Mouse (Mus musculus): ENCODE results near the gene Mapk8ip3. TPM values are rescaled to one million over a fixed set of nuclear protein-coding genes. Genes with fewer than 3 reads are reported as not detected.

Mapk8ip3 gene
- polyA plus RNA-seq, 1 experiment from 2014 or later = 90.0 TPM

GRCm38 (mm10) chr17:24878531-24878930 is 58.2 kb downstream of the Mapk8ip3 start:
- H3K36me3 ChIP-seq (ENCODE audit: control insufficient read depth, insufficient read depth, low read length) = 0 out of 2 replicates have a peak, but pooled peaks cover 3% of the 10 kb centered on the region
- no peaks in the 10 kb centered on the region for H3K4me1 ChIP-seq (ENCODE audit: control insufficient read depth, insufficient read depth, low read depth, low read length)
- no peak overlapping the region for H3K4me2 ChIP-seq (ENCODE audit: low read length)
- H3K27ac ChIP-seq (ENCODE audit: low read depth, low read length) = no peak overlapping the region
- H3K4me3 ChIP-seq (ENCODE audit: low read length) = no peak overlapping the region
- no peak overlapping the region for H3K9ac ChIP-seq (ENCODE audit: low read depth, low read length)
- ATAC-seq = no peak
- WGBS = 76% methylated on average over 8 of the region's 8 CpGs
- H3K9me3 ChIP-seq (ENCODE audit: control insufficient read depth, low read length) = no peaks in the 10 kb centered on the region
- no peaks in the 10 kb centered on the region for H3K27me3 ChIP-seq (replicated peaks; ENCODE audit: control insufficient read depth, insufficient read depth, low read length)

GRCm38 (mm10) chr17:24878117-24878397 is 58.7 kb downstream of the Mapk8ip3 start:
- WGBS = 37% methylated on average over 5 of the region's 5 CpGs
- Histone ChIP-seq H3K4me3 (ENCODE audit: low read length) (no peak overlapping the region), H3K27ac (ENCODE audit: low read depth, low read length) (no peak overlapping the region), H3K4me1 (ENCODE audit: control insufficient read depth, insufficient read depth, low read depth, low read length) (no peaks in the 10 kb centered on the region), H3K9ac (ENCODE audit: low read depth, low read length) (no peak overlapping the region), H3K9me3 (ENCODE audit: control insufficient read depth, low read length) (no peaks in the 10 kb centered on the region), H3K36me3 (ENCODE audit: control insufficient read depth, insufficient read depth, low read length) (0 out of 2 replicates have a peak, but pooled peaks cover 2% of the 10 kb centered on the region), H3K27me3 (replicated peaks; ENCODE audit: control insufficient read depth, insufficient read depth, low read length) (no peaks in the 10 kb centered on the region), H3K4me2 (ENCODE audit: low read length) (no peak overlapping the region)
- no peak for ATAC-seq

- 63% methylated on average over 10 of the region's 10 CpGs for WGBS
- H3K36me3 ChIP-seq (ENCODE audit: control insufficient read depth, insufficient read depth, low read length) = no peaks in the 10 kb centered on the region
- H3K27ac ChIP-seq (ENCODE audit: low read depth, low read length) = no peak overlapping the region
- H3K4me1 ChIP-seq (ENCODE audit: control insufficient read depth, insufficient read depth, low read depth, low read length) = no peaks in the 10 kb centered on the region
- H3K4me2 ChIP-seq (ENCODE audit: low read length) = no peak overlapping the region
- H3K9me3 ChIP-seq (ENCODE audit: control insufficient read depth, low read length) = no peaks in the 10 kb centered on the region
- H3K27me3 ChIP-seq (replicated peaks; ENCODE audit: control insufficient read depth, insufficient read depth, low read length) = no peaks in the 10 kb centered on the region
- H3K9ac ChIP-seq (ENCODE audit: low read depth, low read length) = no peak overlapping the region
- H3K4me3 ChIP-seq (ENCODE audit: low read length) = no peak overlapping the region
- no peak for ATAC-seq
These were observed 59.3 kb downstream of the Mapk8ip3 start for GRCm38 (mm10) chr17:24877336-24878116.

GRCm38 (mm10) chr17:24874989-24875388 is 61.8 kb downstream of the Mapk8ip3 start:
- WGBS = 79% methylated on average over 8 of the region's 8 CpGs
- H3K9me3 ChIP-seq (ENCODE audit: control insufficient read depth, low read length) = no peaks in the 10 kb centered on the region
- H3K27ac ChIP-seq (ENCODE audit: low read depth, low read length) = no peak overlapping the region
- no peak overlapping the region for H3K9ac ChIP-seq (ENCODE audit: low read depth, low read length)
- no peak overlapping the region for H3K4me3 ChIP-seq (ENCODE audit: low read length)
- H3K4me2 ChIP-seq (ENCODE audit: low read length) = no peak overlapping the region
- no peaks in the 10 kb centered on the region for H3K36me3 ChIP-seq (ENCODE audit: control insufficient read depth, insufficient read depth, low read length)
- H3K27me3 ChIP-seq (replicated peaks; ENCODE audit: control insufficient read depth, insufficient read depth, low read length) = no peaks in the 10 kb centered on the region
- no peaks in the 10 kb centered on the region for H3K4me1 ChIP-seq (ENCODE audit: control insufficient read depth, insufficient read depth, low read depth, low read length)
- ATAC-seq = no peak

GRCm38 (mm10) chr17:24874405-24874745 is 62.4 kb downstream of the Mapk8ip3 start:
- Histone ChIP-seq H3K4me2 (ENCODE audit: low read length) (no peak overlapping the region), H3K4me1 (ENCODE audit: control insufficient read depth, insufficient read depth, low read depth, low read length) (no peaks in the 10 kb centered on the region), H3K36me3 (ENCODE audit: control insufficient read depth, insufficient read depth, low read length) (no peaks in the 10 kb centered on the region), H3K4me3 (ENCODE audit: low read length) (no peak overlapping the region), H3K27ac (ENCODE audit: low read depth, low read length) (no peak overlapping the region), H3K27me3 (replicated peaks; ENCODE audit: control insufficient read depth, insufficient read depth, low read length) (no peaks in the 10 kb centered on the region), H3K9me3 (ENCODE audit: control insufficient read depth, low read length) (no peaks in the 10 kb centered on the region), H3K9ac (ENCODE audit: low read depth, low read length) (no peak overlapping the region)
- WGBS = 53% methylated on average over 1 of the region's 1 CpGs
- no peak for ATAC-seq

GRCm38 (mm10) chr17:24873695-24874404 is 62.9 kb downstream of the Mapk8ip3 start:
- no peak overlapping the region for H3K4me2 ChIP-seq (ENCODE audit: low read length)
- no peaks in the 10 kb centered on the region for H3K9me3 ChIP-seq (ENCODE audit: control insufficient read depth, low read length)
- H3K36me3 ChIP-seq (ENCODE audit: control insufficient read depth, insufficient read depth, low read length) = no peaks in the 10 kb centered on the region
- no peak overlapping the region for H3K27ac ChIP-seq (ENCODE audit: low read depth, low read length)
- no peaks in the 10 kb centered on the region for H3K27me3 ChIP-seq (replicated peaks; ENCODE audit: control insufficient read depth, insufficient read depth, low read length)
- no peak overlapping the region for H3K9ac ChIP-seq (ENCODE audit: low read depth, low read length)
- WGBS = 44% methylated on average over 4 of the region's 4 CpGs
- no peak overlapping the region for H3K4me3 ChIP-seq (ENCODE audit: low read length)
- H3K4me1 ChIP-seq (ENCODE audit: control insufficient read depth, insufficient read depth, low read depth, low read length) = no peaks in the 10 kb centered on the region
- ATAC-seq = no peak

GRCm38 (mm10) chr17:24867914-24868313 is 68.9 kb downstream of the Mapk8ip3 start:
- Histone ChIP-seq H3K4me3 (ENCODE audit: low read length) (no peak overlapping the region), H3K27me3 (replicated peaks; ENCODE audit: control insufficient read depth, insufficient read depth, low read length) (no peaks in the 10 kb centered on the region), H3K27ac (ENCODE audit: low read depth, low read length) (no peak overlapping the region), H3K9ac (ENCODE audit: low read depth, low read length) (no peak overlapping the region), H3K4me1 (ENCODE audit: control insufficient read depth, insufficient read depth, low read depth, low read length) (no peaks in the 10 kb centered on the region), H3K4me2 (ENCODE audit: low read length) (no peak overlapping the region), H3K9me3 (ENCODE audit: control insufficient read depth, low read length) (no peaks in the 10 kb centered on the region), H3K36me3 (ENCODE audit: control insufficient read depth, insufficient read depth, low read length) (peaks cover 12% of the 10 kb centered on the region)
- 96% methylated on average over 10 of the region's 10 CpGs for WGBS
- no peak for ATAC-seq

- Histone ChIP-seq H3K27ac (ENCODE audit: low read depth, low read length) (no peak within 1 kb of the TSS), H3K9ac (ENCODE audit: low read depth, low read length) (no peak within 1 kb of the TSS), H3K4me2 (ENCODE audit: low read length) (no peak within 1 kb of the TSS), H3K36me3 (ENCODE audit: control insufficient read depth, insufficient read depth, low read length) (peaks cover 20% of the 10 kb centered on the region), H3K27me3 (replicated peaks; ENCODE audit: control insufficient read depth, insufficient read depth, low read length) (no peaks in the 10 kb centered on the region), H3K4me1 (ENCODE audit: control insufficient read depth, insufficient read depth, low read depth, low read length) (no peaks in the 10 kb centered on the region), H3K4me3 (ENCODE audit: low read length) (no peak within 1 kb of the TSS), H3K9me3 (ENCODE audit: control insufficient read depth, low read length) (no peaks in the 10 kb centered on the region)
- no peak for ATAC-seq
- 90% methylated on average over 8 of the region's 8 CpGs for WGBS
These were observed 71.0 kb downstream of the Mapk8ip3 start, which contains the start of gene Igfals for GRCm38 (mm10) chr17:24865776-24866175. Igfals (plus strand) TSS chr17:24865997.

GRCm38 (mm10) chr17:24861785-24862184 is 75.0 kb downstream of the Mapk8ip3 start:
- Histone ChIP-seq H3K9me3 (ENCODE audit: control insufficient read depth, low read length) (no peaks in the 10 kb centered on the region), H3K27me3 (replicated peaks; ENCODE audit: control insufficient read depth, insufficient read depth, low read length) (no peaks in the 10 kb centered on the region), H3K36me3 (ENCODE audit: control insufficient read depth, insufficient read depth, low read length) (peaks cover 25% of the 10 kb centered on the region), H3K4me1 (ENCODE audit: control insufficient read depth, insufficient read depth, low read depth, low read length) (no peaks in the 10 kb centered on the region), H3K4me3 (ENCODE audit: low read length) (no peak overlapping the region), H3K4me2 (ENCODE audit: low read length) (no peak overlapping the region), H3K9ac (ENCODE audit: low read depth, low read length) (no peak overlapping the region), H3K27ac (ENCODE audit: low read depth, low read length) (no peak overlapping the region)
- ATAC-seq = no peak
- 95% methylated on average over 3 of the region's 3 CpGs for WGBS
